Mouse (Mus musculus) liver, postnatal 0 days (tissue): Measurements from ENCODE around the gene Cst12.

Experiments
- CTCF ChIP-seq: sonication (generic); IDR thresholded peaks from 2 replicates; pipeline ENCODE4 v1.5.1; 2016; ENCODE audit warnings: antibody characterized with exemption, low read depth
- EP300 ChIP-seq: IDR thresholded peaks from 2 replicates; pipeline ENCODE4 v1.6.1; 2016; ENCODE audit warnings: antibody characterized with exemption, low read depth, mild to moderate bottlenecking

DNA sequence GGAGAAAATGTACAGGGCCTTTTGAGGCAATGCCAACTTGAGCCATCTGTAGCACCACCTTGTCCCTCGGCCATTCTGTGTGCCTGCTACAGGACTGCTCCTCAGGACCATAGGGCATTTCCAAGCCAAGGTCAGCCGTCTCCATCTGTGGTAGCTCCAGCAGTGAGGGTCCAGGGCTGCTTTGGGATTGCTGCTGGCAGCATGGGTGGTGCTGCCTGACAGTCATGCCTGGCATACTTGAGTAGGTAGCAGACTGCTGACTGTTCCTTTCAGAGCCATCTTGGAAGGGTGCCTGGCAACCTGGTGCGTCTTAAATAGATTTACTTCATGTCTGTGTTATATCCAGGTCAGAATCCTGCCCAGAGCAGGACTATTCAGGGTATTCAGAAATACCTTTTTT is 46.2 kb upstream of the Cst12 start:
- TF ChIP-seq CTCF (no peak), EP300 (no peak)
